Mouse (Mus musculus) hindbrain, embryonic 13.5 days (tissue): ENCODE measurements around the gene Chd3. TPM values are rescaled to one million over a fixed set of nuclear protein-coding genes. Genes with fewer than 3 reads are reported as not detected.

Source experiments
- ATAC-seq: fragments of 200-750 bp; cut with Nextera tagmentation; 2 replicates; pipeline ENCODE4 v1.8.0; 2017; ENCODE audit warnings: moderate TSS enrichment; ENCODE audit not compliant: low FRiP score
- H3K27ac ChIP-seq: fragments of 300-500 bp; sonication (generic); 2 replicates; pipeline ENCODE4 v1.5.1; 2015; ENCODE audit warnings: inconsistent platforms, mild to moderate bottlenecking, moderate library complexity
- H3K27me3 ChIP-seq: fragments of 300-500 bp; sonication (generic); 2 replicates; pipeline ENCODE4 v1.6.1; 2015; ENCODE audit warnings: mild to moderate bottlenecking, inconsistent platforms
- H3K36me3 ChIP-seq: fragments of 300-500 bp; sonication (generic); 2 replicates; pipeline ENCODE4 v1.6.1; 2015; ENCODE audit warnings: mild to moderate bottlenecking, inconsistent platforms
- H3K4me1 ChIP-seq: fragments of 300-500 bp; sonication (generic); replicated peaks from 2 replicates; pipeline ENCODE4 v1.6.1; 2015; ENCODE audit warnings: inconsistent platforms
- H3K4me2 ChIP-seq: fragments of 300-500 bp; sonication (generic); 2 replicates; pipeline ENCODE4 v1.6.1; 2015; ENCODE audit warnings: inconsistent platforms, mild to moderate bottlenecking, moderate library complexity
- H3K4me3 ChIP-seq: fragments of 300-500 bp; sonication (generic); 2 replicates; pipeline ENCODE4 v1.5.1; 2015; ENCODE audit warnings: mild to moderate bottlenecking, inconsistent platforms
- H3K9ac ChIP-seq: fragments of 300-500 bp; sonication (generic); 2 replicates; pipeline ENCODE4 v1.6.1; 2015; ENCODE audit warnings: mild to moderate bottlenecking, inconsistent platforms
- H3K9me3 ChIP-seq: fragments of 300-500 bp; sonication (generic); 2 replicates; pipeline ENCODE4 v1.6.1; 2016; ENCODE audit warnings: inconsistent platforms
- WGBS: fragments of 180-500 bp; shearing (Covaris S2); methylation state at CpG from one replicate; pipeline ENCODE4 v1.1.7; 2015; 5-methylcytosine and 5-hydroxymethylcytosine counted together
- polyA plus RNA-seq: library from polyadenylated mRNA; unstranded; fragments of >200 nt; fragmentation: Nextera tagmentation; extraction: Ambion mirVana; gene quantifications from 2 replicates; pipeline ENCODE4 v1.2.1, GENCODE M21; 2015

Gene Chd3
- polyA plus RNA-seq, 1 experiment from 2014 or later = 92.4 TPM

GRCm38 (mm10) chr11:69366855-69367615 is 2.2 kb downstream of the Chd3 start:
- peaks cover 63% of the 10 kb centered on the region for H3K4me1 ChIP-seq
- no peak for ATAC-seq
- WGBS = under 1% methylated on average over 22 of the region's 22 CpGs
- peak overlapping the region; percentile 100 for H3K27ac ChIP-seq
- H3K4me3 ChIP-seq = peak overlapping the region; percentile 96
- peak overlapping the region; percentile 94 for H3K4me2 ChIP-seq
- peaks cover 24% of the 10 kb centered on the region for H3K36me3 ChIP-seq
- no peaks in the 10 kb centered on the region for H3K27me3 ChIP-seq
- H3K9ac ChIP-seq = peak overlapping the region; percentile 100
- H3K9me3 ChIP-seq = no peaks in the 10 kb centered on the region

GRCm38 (mm10) chr11:69366157-69366854 is 2.9 kb downstream of the Chd3 start:
- H3K4me1 ChIP-seq = peaks cover 63% of the 10 kb centered on the region
- H3K4me3 ChIP-seq = peak overlapping the region; percentile 96
- no peaks in the 10 kb centered on the region for H3K27me3 ChIP-seq
- peak; percentile 85 for ATAC-seq
- H3K9me3 ChIP-seq = no peaks in the 10 kb centered on the region
- H3K36me3 ChIP-seq = peaks cover 31% of the 10 kb centered on the region
- H3K9ac ChIP-seq = peak overlapping the region; percentile 100
- under 1% methylated on average over 26 of the region's 26 CpGs for WGBS
- H3K4me2 ChIP-seq = peak overlapping the region; percentile 94
- peak overlapping the region; percentile 100 for H3K27ac ChIP-seq

GRCm38 (mm10) chr11:69365722-69366121 is 3.5 kb downstream of the Chd3 start:
- ATAC-seq = 0 out of 2 replicates have a peak, but pooled peaks have one; percentile 4
- Histone ChIP-seq H3K27ac (peak overlapping the region; percentile 100), H3K9me3 (no peaks in the 10 kb centered on the region), H3K4me2 (peak overlapping the region; percentile 94), H3K4me3 (peak overlapping the region; percentile 96), H3K36me3 (peaks cover 37% of the 10 kb centered on the region), H3K27me3 (no peaks in the 10 kb centered on the region), H3K4me1 (peaks cover 59% of the 10 kb centered on the region), H3K9ac (peak overlapping the region; percentile 80)
- 27% methylated on average over 6 of the region's 6 CpGs for WGBS

- peak overlapping the region; percentile 96 for H3K4me3 ChIP-seq
- WGBS = under 1% methylated on average over 6 of the region's 6 CpGs
- peak overlapping the region; percentile 100 for H3K27ac ChIP-seq
- peaks cover 45% of the 10 kb centered on the region for H3K36me3 ChIP-seq
- H3K9ac ChIP-seq = peak overlapping the region; percentile 80
- peak overlapping the region; percentile 94 for H3K4me2 ChIP-seq
- peaks cover 55% of the 10 kb centered on the region for H3K4me1 ChIP-seq
- H3K27me3 ChIP-seq = no peaks in the 10 kb centered on the region
- no peaks in the 10 kb centered on the region for H3K9me3 ChIP-seq
- ATAC-seq = peak; percentile 41
These were observed 4.3 kb downstream of the Chd3 start for GRCm38 (mm10) chr11:69364910-69365309.

GRCm38 (mm10) chr11:69364376-69364775 is 4.8 kb downstream of the Chd3 start:
- H3K9ac ChIP-seq = peak overlapping the region; percentile 80

GRCm38 (mm10) chr11:69362479-69362878 is 6.7 kb downstream of the Chd3 start:
- Histone ChIP-seq H3K27ac (no peak overlapping the region), H3K27me3 (no peaks in the 10 kb centered on the region), H3K9ac (no peak overlapping the region), H3K4me2 (no peak overlapping the region), H3K4me1 (peaks cover 44% of the 10 kb centered on the region), H3K36me3 (peaks cover 69% of the 10 kb centered on the region), H3K4me3 (no peak overlapping the region), H3K9me3 (no peaks in the 10 kb centered on the region)
- 95% methylated on average over 2 of the region's 2 CpGs for WGBS
- ATAC-seq = no peak

More at GRCm38 (mm10) chr11:69364376-69364775, 4.8 kb downstream of the Chd3 start:
- 50% methylated on average over 8 of the region's 8 CpGs for WGBS
- Histone ChIP-seq H3K27me3 (no peaks in the 10 kb centered on the region), H3K27ac (peak overlapping the region; percentile 100), H3K4me1 (peaks cover 52% of the 10 kb centered on the region), H3K36me3 (peaks cover 50% of the 10 kb centered on the region), H3K9me3 (no peaks in the 10 kb centered on the region), H3K4me2 (peak overlapping the region; percentile 94), H3K4me3 (no peak overlapping the region)
- ATAC-seq = no peak

- WGBS = 39% methylated on average over 7 of the region's 7 CpGs
- H3K9ac ChIP-seq = no peak overlapping the region; the same call in 1 of the 2 replicates
- peaks cover 74% of the 10 kb centered on the region for H3K36me3 ChIP-seq
- no peak for ATAC-seq
- no peaks in the 10 kb centered on the region for H3K27me3 ChIP-seq
- H3K4me3 ChIP-seq = no peak overlapping the region
- peak overlapping the region; percentile 30; the same call in 1 of the 2 replicates for H3K27ac ChIP-seq
- H3K9me3 ChIP-seq = no peaks in the 10 kb centered on the region
- no peak overlapping the region for H3K4me2 ChIP-seq
- H3K4me1 ChIP-seq = peaks cover 42% of the 10 kb centered on the region
These were observed 7.2 kb downstream of the Chd3 start for GRCm38 (mm10) chr11:69362021-69362420.

- H3K27me3 ChIP-seq = no peaks in the 10 kb centered on the region
- 93% methylated on average over 12 of the region's 12 CpGs for WGBS
- H3K9ac ChIP-seq = no peak overlapping the region
- H3K4me3 ChIP-seq = no peak overlapping the region
- no peak overlapping the region for H3K4me2 ChIP-seq
- H3K9me3 ChIP-seq = no peaks in the 10 kb centered on the region
- no peak overlapping the region for H3K27ac ChIP-seq
- peaks cover 12% of the 10 kb centered on the region; the same call in 1 of the 2 replicates for H3K4me1 ChIP-seq
- H3K36me3 ChIP-seq = peaks cover 99% of the 10 kb centered on the region
- no peak for ATAC-seq
These were observed 11.5 kb downstream of the Chd3 start for GRCm38 (mm10) chr11:69357690-69358089.

- no peaks in the 10 kb centered on the region for H3K27me3 ChIP-seq
- no peak overlapping the region for H3K9ac ChIP-seq
- ATAC-seq = no peak
- H3K27ac ChIP-seq = no peak overlapping the region
- no peak overlapping the region for H3K4me2 ChIP-seq
- H3K4me3 ChIP-seq = no peak overlapping the region
- H3K4me1 ChIP-seq = peaks cover 4% of the 10 kb centered on the region; the same call in 1 of the 2 replicates
- peaks cover 100% of the 10 kb centered on the region for H3K36me3 ChIP-seq
- H3K9me3 ChIP-seq = no peaks in the 10 kb centered on the region
- WGBS = 95% methylated on average over 5 of the region's 5 CpGs
These were observed 12.7 kb downstream of the Chd3 start for GRCm38 (mm10) chr11:69356544-69356943.

- Histone ChIP-seq H3K27ac (no peak overlapping the region), H3K4me2 (no peak overlapping the region), H3K27me3 (no peaks in the 10 kb centered on the region), H3K36me3 (peaks cover 87% of the 10 kb centered on the region), H3K9me3 (no peaks in the 10 kb centered on the region), H3K4me3 (no peak overlapping the region), H3K4me1 (peaks cover 9% of the 10 kb centered on the region), H3K9ac (no peak overlapping the region)
- no peak for ATAC-seq
- WGBS = 89% methylated on average over 18 of the region's 26 CpGs
These were observed 22.8 kb downstream of the Chd3 start for GRCm38 (mm10) chr11:69346441-69346840.

GRCm38 (mm10) chr11:69340161-69341131 is 28.8 kb downstream of the Chd3 start, which contains the start of gene Rnf227:
TSS of gene Rnf227 (plus strand) at chr11:69340461.
- peaks cover 24% of the 10 kb centered on the region for H3K4me1 ChIP-seq
- 1% methylated on average over 98 of the region's 99 CpGs for WGBS
- H3K9me3 ChIP-seq = no peaks in the 10 kb centered on the region
- H3K9ac ChIP-seq = peak within 1 kb of the TSS; percentile 81
- ATAC-seq = peak; percentile 89
- H3K27ac ChIP-seq = peak within 1 kb of the TSS; percentile 94
- H3K4me3 ChIP-seq = peak within 1 kb of the TSS; percentile 61
- peaks cover 30% of the 10 kb centered on the region for H3K36me3 ChIP-seq
- H3K27me3 ChIP-seq = peaks cover 11% of the 10 kb centered on the region; the same call in 1 of the 2 replicates
- peak within 1 kb of the TSS; percentile 76 for H3K4me2 ChIP-seq
